Comparison of ENCODE assay signal across 14 mouse cellular contexts in genomic region chr14:16547492-16548199, GRCm38 (mm10).
A peak's percentile ranks its signal among the peaks of the same experiment; 100 is the strongest.
DNase-seq lines count a peak whose midpoint lies in the region; ATAC-seq lines count a peak whose summit lies in the region.
"Had no signal": no experiment of that assay in that cellular context is flagged by ENCODE, and none has a peak within 500 bp of the region (broad histone marks: within the 10 kb centered on the region; RNA-seq: fewer than 3 reads in every experiment).

No protein-coding gene starts in this region.

- no peaks in the 10 kb centered on the region for H3K9me3 ChIP-seq in midbrain, embryonic 14.5 days (ENCODE audit: control insufficient read depth, low read length)

- H3K27me3 ChIP-seq in midbrain, embryonic 14.5 days (ENCODE audit: control insufficient read depth, insufficient read depth, low read length), result no peaks in the 10 kb centered on the region

- peak; percentile 91 for DNase-seq in heart, adult 11 months
- DNase-seq in heart, postnatal 4 days, result no peak
- DNase-seq in 3T3-L1 (ENCODE audit: low read depth, low spot score), result peak; percentile 48
- DNase-seq in brain, adult 2 months (ENCODE audit: low read depth, low spot score), result peak; percentile 76
- DNase-seq in cerebellum, postnatal 25 days, result peak; percentile 31 to 49
- DNase-seq in midbrain, embryonic 14.5 days, result no peak
- no peak for DNase-seq in embryo, embryonic 11 days
- DNase-seq: adrenal gland, postnatal 36 days; kidney, postnatal 25 days; liver; retina, postnatal 1 day; thymus, postnatal 36 days had no signal

- no peak overlapping the region for H3K4me2 ChIP-seq in midbrain, embryonic 14.5 days (ENCODE audit: low read length)

- 80% methylated on average over 6 of the region's 6 CpGs for WGBS in midbrain, embryonic 14.5 days

- H3K36me3 ChIP-seq in midbrain, embryonic 14.5 days (ENCODE audit: control insufficient read depth, insufficient read depth, low read length), result no peaks in the 10 kb centered on the region

- H3K27ac ChIP-seq in midbrain, embryonic 14.5 days (replicated peaks; ENCODE audit: low read depth, low read length), result no peak overlapping the region

- no peak overlapping the region for H3K4me3 ChIP-seq in midbrain, embryonic 14.5 days (replicated peaks; ENCODE audit: low read depth, low read length)

- no peaks in the 10 kb centered on the region for H3K4me1 ChIP-seq in midbrain, embryonic 14.5 days (ENCODE audit: control insufficient read depth, insufficient read depth, low read length)

- H3K9ac ChIP-seq in midbrain, embryonic 14.5 days (replicated peaks; ENCODE audit: low read length), result no peak overlapping the region

- no peak for ATAC-seq in erythroblast, adult 5-6 weeks (replicated peaks; ENCODE audit: low FRiP score, poor library complexity, severe bottlenecking)
- ATAC-seq in midbrain, embryonic 14.5 days (ENCODE audit: low FRiP score, low TSS enrichment), result no peak
- ATAC-seq: inflammation-experienced regulatory T-cells, adult 6 months had no signal

Comparison
In these comparisons a context has a peak if more than half of its experiments do, and no peak if none do; other contexts are left out.
1. DNase-seq: peak in heart, adult 11 months (single experiment), 3T3-L1 (single experiment), brain, adult 2 months (single experiment) and cerebellum, postnatal 25 days (2 of 2); none in heart, postnatal 4 days (single experiment), midbrain, embryonic 14.5 days (single experiment) and embryo, embryonic 11 days (single experiment).